Mouse (Mus musculus): ENCODE data around the gene Gm17087.

- no peak for TF ChIP-seq CTCF (IDR thresholded peaks at IDR 0.05)
- TF ChIP-seq POLR2A (IDR thresholded peaks at IDR 0.05; ENCODE audit: insufficient read depth, low read depth, low read length): no peak
- TF ChIP-seq EP300 (IDR thresholded peaks at IDR 0.05; ENCODE audit: insufficient read depth, low read depth, low read length): no peak
These were observed 12.5 kb downstream of the Gm17087 start for GRCm38 (mm10) chr17:8554219-8554618.

Measured in heart, adult 2 months (tissue).